Mouse (Mus musculus) ES-E14 (cell line): ENCODE results near the gene Vmn2r30. TPM values are rescaled to one million over a fixed set of nuclear protein-coding genes. Genes with fewer than 3 reads are reported as not detected.
A peak's percentile ranks its signal among the peaks of the same experiment; 100 is the strongest.
"Not testable (repeated sequence)": the region's sequence is repeated elsewhere in the genome, so short reads cannot be mapped to it uniquely, and the experiment has no call there.

ENCODE experiments used
- DNase-seq: peaks from one replicate; pipeline ENCODE4 v3.0.0-alpha.2; 2013; ENCODE audit warnings: low read depth, low spot score
- H3K27ac ChIP-seq: 2 replicates; pipeline ENCODE4 v1.5.1; 2012; ENCODE audit warnings: low read depth, mild to moderate bottlenecking, low read length, moderate library complexity, mixed read lengths; ENCODE audit not compliant: poor library complexity, insufficient read depth, severe bottlenecking
- H3K36me3 ChIP-seq: 2 replicates; pipeline ENCODE4 v1.6.1; 2012; ENCODE audit warnings: mild to moderate bottlenecking, low read length, moderate library complexity, mixed read lengths; ENCODE audit not compliant: control insufficient read depth, poor library complexity, insufficient read depth, severe bottlenecking
- H3K4me1 ChIP-seq, 2 experiments: fragments of 150-350 bp in 1 of 2; sonication (generic) in 1 of 2; 2 replicates each; pipeline ENCODE4 v1.6.1; 2012; ENCODE audit warnings: low read length in 2 of 2, mild to moderate bottlenecking in 1 of 2, mixed read lengths in 1 of 2; ENCODE audit not compliant: control insufficient read depth in 2 of 2, insufficient read depth in 2 of 2, poor library complexity in 1 of 2
- H3K4me3 ChIP-seq, 2 experiments: fragments of 150-350 bp in 1 of 2; sonication (generic) in 1 of 2; 2 replicates each; pipeline ENCODE4 v1.5.1; 2012; ENCODE audit warnings: low read length in 2 of 2, low read depth in 1 of 2, mild to moderate bottlenecking in 1 of 2, mixed read lengths in 1 of 2; ENCODE audit not compliant: insufficient read depth in 1 of 2, poor library complexity in 1 of 2, severe bottlenecking in 1 of 2
- H3K9ac ChIP-seq: 2 replicates; pipeline ENCODE4 v1.6.1; 2012; ENCODE audit warnings: low read depth, mild to moderate bottlenecking, low read length, mixed read lengths; ENCODE audit not compliant: poor library complexity, insufficient read depth, severe bottlenecking
- H3K9me3 ChIP-seq: fragments of 150-350 bp; sonication (generic); 2 replicates; pipeline ENCODE4 v1.6.1; 2012; ENCODE audit warnings: low read depth, mild to moderate bottlenecking, low read length; ENCODE audit not compliant: control insufficient read depth, insufficient read depth
- CHD2 ChIP-seq: IDR thresholded peaks from 2 replicates; pipeline ENCODE4 v1.6.1; 2014; ENCODE audit warnings: mild to moderate bottlenecking, low read depth, low read length, inconsistent platforms
- HCFC1 ChIP-seq: IDR thresholded peaks from 2 replicates; pipeline ENCODE4 v1.6.1; 2012; ENCODE audit warnings: low read length, inconsistent platforms, borderline replicate concordance; ENCODE audit not compliant: insufficient read depth
- MAFK ChIP-seq: IDR thresholded peaks from 2 replicates; pipeline ENCODE4 v1.6.1; 2014; ENCODE audit warnings: mild to moderate bottlenecking, low read depth, low read length, inconsistent platforms; ENCODE audit not compliant: insufficient read depth
- ZC3H11A ChIP-seq: IDR thresholded peaks from 2 replicates; pipeline ENCODE4 v1.6.1; 2012; ENCODE audit warnings: low read depth, mild to moderate bottlenecking, inconsistent platforms, low read length, borderline replicate concordance
- ZNF384 ChIP-seq: IDR thresholded peaks from 2 replicates; pipeline ENCODE4 v1.6.1; 2012; ENCODE audit warnings: low read depth, low read length, inconsistent platforms
- in situ Hi-C, 2 experiments: fragments of 600-800 bp; cut with MboI; formaldehyde crosslinking; loops; one replicate each; pipeline ENCODE4 v1.15.1; 2025; ENCODE audit warnings: low sequenced_read_pairs in 2 of 2, inconsistent platforms in 1 of 2; ENCODE audit not compliant: unreplicated experiment in 2 of 2
- total RNA-seq: library from RNA; depleted of rRNA; stranded (reverse); fragments of 300-350 nt; gene quantifications from 2 replicates; pipeline ENCODE4 v1.2.3, GENCODE M21; 2012; rRNA removed

The Vmn2r30 gene
- total RNA-seq = not detected in 2 replicates

- DNase-seq, in situ Hi-C loops, H3K4me3 ChIP-seq, H3K9ac ChIP-seq, H3K4me1 ChIP-seq, H3K36me3 ChIP-seq, H3K9me3 ChIP-seq, H3K27ac ChIP-seq: not testable (repeated sequence)
Observed at GRCm38 (mm10) chr7:7337509-7337908, at the start of gene Vmn2r30. Gene Vmn2r30, minus strand, starts transcription at chr7:7337609.

GRCm38 (mm10) chr7:7374431-7374830 lies 37.0 kb upstream of the Vmn2r30 start, which contains the start of gene Gm45783:
Gene Gm45783, minus strand, starts transcription at chr7:7374573.
- in situ Hi-C loops, H3K27ac ChIP-seq, H3K4me1 ChIP-seq, H3K9ac ChIP-seq, DNase-seq, H3K9me3 ChIP-seq, H3K36me3 ChIP-seq: not testable (repeated sequence)
- H3K4me3 ChIP-seq = peak within 1 kb of the TSS in 1 of 2 experiments; percentile 30; a peak in 2 of 4 replicates

GRCm38 (mm10) chr7:7295595-7295994 lies 41.8 kb downstream of the Vmn2r30 start:
- H3K27ac ChIP-seq = no peak overlapping the region
- H3K9ac ChIP-seq = no peak overlapping the region
- peaks cover 5% of the 10 kb centered on the region; the same call in 1 of the 2 replicates for H3K36me3 ChIP-seq
- H3K9me3 ChIP-seq = no peaks in the 10 kb centered on the region
- no peak overlapping the region for H3K4me3 ChIP-seq
- in situ Hi-C loops = no loop called here
- no peaks in the 10 kb centered on the region; a peak in 1 of 4 replicates for H3K4me1 ChIP-seq
- TF ChIP-seq ZC3H11A (peak; percentile 59; the same call in 1 of the 2 replicates), ZNF384 (no peak)
- no peak for DNase-seq

- no peak for TF ChIP-seq HCFC1
- no peak for TF ChIP-seq ZNF384
- no peak for TF ChIP-seq MAFK
- TF ChIP-seq ZC3H11A = no peak
- no peak for TF ChIP-seq CHD2
- no peak overlapping the region for H3K27ac ChIP-seq
- peaks cover 4% of the 10 kb centered on the region for H3K36me3 ChIP-seq
- no peak for DNase-seq
- no peak overlapping the region for H3K9ac ChIP-seq
- no peaks in the 10 kb centered on the region for H3K4me1 ChIP-seq
- in situ Hi-C loops = no loop called here
- no peak overlapping the region for H3K4me3 ChIP-seq
- 0 out of 2 replicates have a peak, but pooled peaks cover 3% of the 10 kb centered on the region for H3K9me3 ChIP-seq
Observed at GRCm38 (mm10) chr7:7281383-7281782, 56.0 kb downstream of the Vmn2r30 start.

- H3K4me1 ChIP-seq, H3K9me3 ChIP-seq, H3K27ac ChIP-seq, H3K9ac ChIP-seq, DNase-seq, in situ Hi-C loops, H3K36me3 ChIP-seq: not testable (repeated sequence)
- H3K4me3 ChIP-seq = peak within 1 kb of the TSS in 1 of 2 experiments; percentile 17; a peak in 2 of 4 replicates
- peak; percentile 76 for TF ChIP-seq HCFC1
Observed at GRCm38 (mm10) chr7:7277966-7278567, 59.3 kb downstream of the Vmn2r30 start, which contains the start of gene Gm45844. Gene Gm45844, minus strand, starts transcription at chr7:7278289.

GRCm38 (mm10) chr7:7277556-7277955 lies 59.9 kb downstream of the Vmn2r30 start:
- DNase-seq, H3K4me1 ChIP-seq, H3K9ac ChIP-seq, H3K4me3 ChIP-seq, H3K36me3 ChIP-seq, H3K9me3 ChIP-seq, in situ Hi-C loops, H3K27ac ChIP-seq: not testable (repeated sequence)
